Mouse (Mus musculus): Measurements from ENCODE around the gene Rrm2. TPM values are rescaled to one million over a fixed set of nuclear protein-coding genes. Genes with fewer than 3 reads are reported as not detected.
A peak's percentile ranks its signal among the peaks of the same experiment; 100 is the strongest.
"Not testable (repeated sequence)": the region's sequence is repeated elsewhere in the genome, so short reads cannot be mapped to it uniquely, and the experiment has no call there.

Gene Rrm2
- polyA plus RNA-seq, 1 experiment from 2014 or later = 136 TPM

- DNase-seq (ENCODE audit: low spot score) (peak; percentile 73), ATAC-seq (peak; percentile 89)
- 6% methylated on average over 2 of the region's 2 CpGs for WGBS
- H3K27ac ChIP-seq (ENCODE audit: low read depth, low read length) = peak overlapping the region; percentile 2; the same call in 1 of the 2 replicates
- H3K36me3 ChIP-seq (ENCODE audit: control insufficient read depth, insufficient read depth, low read length) = no peaks in the 10 kb centered on the region
- 0 out of 2 replicates have a peak, but pooled peaks cover 3% of the 10 kb centered on the region for H3K9me3 ChIP-seq (replicated peaks; ENCODE audit: control insufficient read depth, low read length)
- H3K27me3 ChIP-seq (replicated peaks; ENCODE audit: control insufficient read depth, insufficient read depth, low read length) = no peaks in the 10 kb centered on the region
- H3K4me3 ChIP-seq (ENCODE audit: low read depth, low read length) = no peak overlapping the region
- 0 out of 2 replicates have a peak overlapping the region, but pooled peaks have one; percentile 14 for H3K4me2 ChIP-seq (ENCODE audit: low read length)
- no peak overlapping the region for H3K9ac ChIP-seq (ENCODE audit: low read length)
- 0 out of 2 replicates have a peak, but pooled peaks cover 2% of the 10 kb centered on the region for H3K4me1 ChIP-seq (ENCODE audit: control insufficient read depth, insufficient read depth, low read length)
These were observed 16.3 kb downstream of the Rrm2 start for GRCm38 (mm10) chr12:24724369-24724768.

GRCm38 (mm10) chr12:24734828-24735394 is 26.9 kb downstream of the Rrm2 start:
- no peak overlapping the region for H3K27ac ChIP-seq (ENCODE audit: low read depth, low read length)
- no peaks in the 10 kb centered on the region for H3K9me3 ChIP-seq (replicated peaks; ENCODE audit: control insufficient read depth, low read length)
- H3K27me3 ChIP-seq (replicated peaks; ENCODE audit: control insufficient read depth, insufficient read depth, low read length) = no peaks in the 10 kb centered on the region
- no peak overlapping the region for H3K4me2 ChIP-seq (ENCODE audit: low read length)
- no peak overlapping the region for H3K9ac ChIP-seq (ENCODE audit: low read length)
- ATAC-seq (peak; percentile 63), DNase-seq (ENCODE audit: low spot score) (peak; percentile 71)
- no peaks in the 10 kb centered on the region for H3K4me1 ChIP-seq (ENCODE audit: control insufficient read depth, insufficient read depth, low read length)
- WGBS = 69% methylated on average over 13 of the region's 13 CpGs
- no peak overlapping the region for H3K4me3 ChIP-seq (ENCODE audit: low read depth, low read length)
- H3K36me3 ChIP-seq (ENCODE audit: control insufficient read depth, insufficient read depth, low read length) = no peaks in the 10 kb centered on the region

GRCm38 (mm10) chr12:24736956-24737355 is 28.9 kb downstream of the Rrm2 start:
- DNase-seq (ENCODE audit: low spot score) (no peak), ATAC-seq (no peak)
- H3K36me3 ChIP-seq (ENCODE audit: control insufficient read depth, insufficient read depth, low read length) = no peaks in the 10 kb centered on the region
- no peak overlapping the region for H3K4me2 ChIP-seq (ENCODE audit: low read length)
- no peaks in the 10 kb centered on the region for H3K27me3 ChIP-seq (replicated peaks; ENCODE audit: control insufficient read depth, insufficient read depth, low read length)
- no peak overlapping the region for H3K9ac ChIP-seq (ENCODE audit: low read length)
- no peaks in the 10 kb centered on the region for H3K9me3 ChIP-seq (replicated peaks; ENCODE audit: control insufficient read depth, low read length)
- no peak overlapping the region for H3K4me3 ChIP-seq (ENCODE audit: low read depth, low read length)
- no peaks in the 10 kb centered on the region for H3K4me1 ChIP-seq (ENCODE audit: control insufficient read depth, insufficient read depth, low read length)
- WGBS = 75% methylated on average over 2 of the region's 2 CpGs
- H3K27ac ChIP-seq (ENCODE audit: low read depth, low read length) = no peak overlapping the region

- H3K36me3 ChIP-seq (ENCODE audit: control insufficient read depth, insufficient read depth, low read length) = no peaks in the 10 kb centered on the region
- no peaks in the 10 kb centered on the region for H3K4me1 ChIP-seq (ENCODE audit: control insufficient read depth, insufficient read depth, low read length)
- H3K4me3 ChIP-seq (ENCODE audit: low read depth, low read length) = no peak overlapping the region
- H3K4me2 ChIP-seq (ENCODE audit: low read length) = no peak overlapping the region
- no peaks in the 10 kb centered on the region for H3K27me3 ChIP-seq (replicated peaks; ENCODE audit: control insufficient read depth, insufficient read depth, low read length)
- DNase-seq (ENCODE audit: low spot score) = no peak
- no peak for ATAC-seq
- no peak overlapping the region for H3K27ac ChIP-seq (ENCODE audit: low read depth, low read length)
- WGBS = 82% methylated on average over 1 of the region's 1 CpGs
- no peak overlapping the region for H3K9ac ChIP-seq (ENCODE audit: low read length)
- no peaks in the 10 kb centered on the region for H3K9me3 ChIP-seq (replicated peaks; ENCODE audit: control insufficient read depth, low read length)
These were observed 31.9 kb downstream of the Rrm2 start for GRCm38 (mm10) chr12:24739963-24740362.

- DNase-seq (ENCODE audit: low spot score); H3K27me3 ChIP-seq (replicated peaks; ENCODE audit: control insufficient read depth, insufficient read depth, low read length); H3K27ac ChIP-seq (ENCODE audit: low read depth, low read length); H3K4me2 ChIP-seq (ENCODE audit: low read length); H3K4me1 ChIP-seq (ENCODE audit: control insufficient read depth, insufficient read depth, low read length); H3K4me3 ChIP-seq (ENCODE audit: low read depth, low read length); H3K9ac ChIP-seq (ENCODE audit: low read length); H3K9me3 ChIP-seq (replicated peaks; ENCODE audit: control insufficient read depth, low read length); ATAC-seq; H3K36me3 ChIP-seq (ENCODE audit: control insufficient read depth, insufficient read depth, low read length): not testable (repeated sequence)
- WGBS = 63% methylated on average over 6 of the region's 6 CpGs
These were observed 33.5 kb downstream of the Rrm2 start for GRCm38 (mm10) chr12:24741535-24741934.

- ATAC-seq (no peak), DNase-seq (ENCODE audit: low spot score) (no peak)
- Histone ChIP-seq H3K9ac (ENCODE audit: low read length) (no peak overlapping the region), H3K27me3 (replicated peaks; ENCODE audit: control insufficient read depth, insufficient read depth, low read length) (no peaks in the 10 kb centered on the region), H3K27ac (ENCODE audit: low read depth, low read length) (no peak overlapping the region), H3K4me2 (ENCODE audit: low read length) (no peak overlapping the region), H3K4me1 (ENCODE audit: control insufficient read depth, insufficient read depth, low read length) (peaks cover 7% of the 10 kb centered on the region), H3K9me3 (replicated peaks; ENCODE audit: control insufficient read depth, low read length) (no peaks in the 10 kb centered on the region), H3K36me3 (ENCODE audit: control insufficient read depth, insufficient read depth, low read length) (no peaks in the 10 kb centered on the region), H3K4me3 (ENCODE audit: low read depth, low read length) (no peak overlapping the region)
- 23% methylated on average over 1 of the region's 1 CpGs for WGBS
These were observed 36.3 kb downstream of the Rrm2 start for GRCm38 (mm10) chr12:24744309-24744708.

GRCm38 (mm10) chr12:24746579-24747296 is 38.7 kb downstream of the Rrm2 start:
- H3K9me3 ChIP-seq (replicated peaks; ENCODE audit: control insufficient read depth, low read length) = no peaks in the 10 kb centered on the region
- 26% methylated on average over 5 of the region's 5 CpGs for WGBS
- peaks cover 7% of the 10 kb centered on the region for H3K4me1 ChIP-seq (ENCODE audit: control insufficient read depth, insufficient read depth, low read length)
- DNase-seq (ENCODE audit: low spot score) (peak; percentile 34), ATAC-seq (no peak)
- no peak overlapping the region for H3K9ac ChIP-seq (ENCODE audit: low read length)
- H3K27ac ChIP-seq (ENCODE audit: low read depth, low read length) = 0 out of 2 replicates have a peak overlapping the region, but pooled peaks have one; percentile 48
- no peak overlapping the region for H3K4me2 ChIP-seq (ENCODE audit: low read length)
- H3K36me3 ChIP-seq (ENCODE audit: control insufficient read depth, insufficient read depth, low read length) = no peaks in the 10 kb centered on the region
- H3K4me3 ChIP-seq (ENCODE audit: low read depth, low read length) = no peak overlapping the region
- H3K27me3 ChIP-seq (replicated peaks; ENCODE audit: control insufficient read depth, insufficient read depth, low read length) = no peaks in the 10 kb centered on the region

- WGBS = 43% methylated on average over 8 of the region's 8 CpGs
- H3K27ac ChIP-seq (ENCODE audit: low read depth, low read length) = no peak overlapping the region
- no peaks in the 10 kb centered on the region for H3K9me3 ChIP-seq (replicated peaks; ENCODE audit: control insufficient read depth, low read length)
- no peak overlapping the region for H3K4me2 ChIP-seq (ENCODE audit: low read length)
- H3K9ac ChIP-seq (ENCODE audit: low read length) = no peak overlapping the region
- H3K4me1 ChIP-seq (ENCODE audit: control insufficient read depth, insufficient read depth, low read length) = peaks cover 7% of the 10 kb centered on the region
- no peaks in the 10 kb centered on the region for H3K36me3 ChIP-seq (ENCODE audit: control insufficient read depth, insufficient read depth, low read length)
- H3K4me3 ChIP-seq (ENCODE audit: low read depth, low read length) = no peak overlapping the region
- DNase-seq (ENCODE audit: low spot score) = no peak
- ATAC-seq = no peak
- no peaks in the 10 kb centered on the region for H3K27me3 ChIP-seq (replicated peaks; ENCODE audit: control insufficient read depth, insufficient read depth, low read length)
These were observed 39.3 kb downstream of the Rrm2 start for GRCm38 (mm10) chr12:24747297-24747696.

- Histone ChIP-seq H3K27ac (ENCODE audit: low read depth, low read length) (no peak overlapping the region), H3K27me3 (replicated peaks; ENCODE audit: control insufficient read depth, insufficient read depth, low read length) (no peaks in the 10 kb centered on the region), H3K4me3 (ENCODE audit: low read depth, low read length) (no peak overlapping the region), H3K9me3 (replicated peaks; ENCODE audit: control insufficient read depth, low read length) (no peaks in the 10 kb centered on the region), H3K4me1 (ENCODE audit: control insufficient read depth, insufficient read depth, low read length) (peaks cover 7% of the 10 kb centered on the region), H3K9ac (ENCODE audit: low read length) (no peak overlapping the region), H3K4me2 (ENCODE audit: low read length) (no peak overlapping the region), H3K36me3 (ENCODE audit: control insufficient read depth, insufficient read depth, low read length) (no peaks in the 10 kb centered on the region)
- 95% methylated on average over 6 of the region's 6 CpGs for WGBS
- no peak for DNase-seq (ENCODE audit: low spot score)
- no peak for ATAC-seq
These were observed 42.5 kb downstream of the Rrm2 start for GRCm38 (mm10) chr12:24750521-24750920.

Measured in forebrain, embryonic 14.5 days (tissue).